Mouse (Mus musculus): ENCODE measurements around the gene 4933411K16Rik. TPM values are rescaled to one million over a fixed set of nuclear protein-coding genes. Genes with fewer than 3 reads are reported as not detected.

The 4933411K16Rik gene
- total and polyA plus RNA-seq, 3 experiments = 0.10 TPM; not detected in 2

DNA sequence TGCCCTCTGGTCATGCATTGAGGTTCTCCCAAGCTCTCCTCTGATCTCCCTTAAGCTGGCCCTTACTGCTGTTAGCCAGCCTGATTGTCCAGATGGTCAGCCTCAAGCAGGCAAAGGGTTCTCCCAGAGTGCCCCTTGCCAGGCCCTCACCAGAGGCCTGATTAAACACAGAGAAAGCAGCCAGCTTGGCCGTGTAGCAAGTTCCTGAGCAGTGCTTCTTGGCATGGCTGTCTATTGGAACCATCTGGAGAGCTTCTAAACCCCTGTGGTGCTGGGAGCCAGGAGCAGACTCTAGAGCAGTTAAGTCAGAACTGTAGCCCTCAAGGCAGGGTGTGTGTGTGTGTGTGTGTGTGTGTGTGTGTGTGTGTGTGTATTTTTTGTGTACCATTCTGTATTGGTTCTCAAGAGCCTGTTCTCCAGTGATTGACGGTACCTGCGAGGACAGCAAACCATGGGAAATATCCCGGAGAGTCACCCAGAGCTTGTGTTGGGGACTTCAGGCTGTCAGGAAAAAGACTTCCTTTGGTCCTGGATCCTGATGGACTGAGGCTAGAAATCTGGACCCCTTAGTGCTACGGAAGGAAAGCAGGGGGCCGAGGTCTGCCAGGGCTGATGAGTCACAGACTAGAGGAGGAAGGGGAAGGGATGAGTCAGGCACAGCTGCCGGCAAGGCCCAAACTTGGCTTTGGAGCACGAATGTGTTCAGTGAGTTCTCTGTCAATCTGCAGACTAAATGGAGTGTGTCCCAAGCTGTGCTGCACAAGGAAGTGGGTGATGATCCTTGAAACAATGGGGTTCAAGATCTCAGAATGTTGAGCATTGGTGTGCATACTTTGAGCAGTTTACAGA, 34.4 kb upstream of the 4933411K16Rik start:
- H3K27me3 ChIP-seq (ENCODE audit: control insufficient read depth in 1 of 2, insufficient read depth in 2 of 2, low read length in 2 of 2) = no peaks in the 10 kb centered on the region
- no peak overlapping the region for H3K27ac ChIP-seq (ENCODE audit: control insufficient read depth, low read depth, low read length)
- H3K36me3 ChIP-seq (ENCODE audit: control insufficient read depth in 1 of 2, insufficient read depth in 2 of 2, low read length in 2 of 2) = no peaks in the 10 kb centered on the region
- peaks cover 0 to 5% of the 10 kb centered on the region in 2 experiments; a peak in 1 of 4 replicates for H3K4me1 ChIP-seq (ENCODE audit: control insufficient read depth in 1 of 2, insufficient read depth in 2 of 2, low read length in 2 of 2)
- H3K4me3 ChIP-seq (ENCODE audit: control insufficient read depth in 1 of 2, insufficient read depth in 1 of 2, low read depth in 2 of 2, low read length in 2 of 2) = no peak overlapping the region
- DNase-seq (ENCODE audit: low read depth, low spot score) = peak; percentile 63
- no peaks in the 10 kb centered on the region for H3K9me3 ChIP-seq (replicated peaks; ENCODE audit: insufficient read depth, low read length)
- H3K9ac ChIP-seq (ENCODE audit: control insufficient read depth, low read depth, low read length, poor library complexity, severe bottlenecking) = no peak overlapping the region
- no peaks in the 10 kb centered on the region for H3K79me2 ChIP-seq (ENCODE audit: control insufficient read depth, insufficient read depth, low read length, poor library complexity)
- TF ChIP-seq JUND (IDR thresholded peaks at IDR 0.05; ENCODE audit: low read depth, low read length) = peak; percentile 66; the same call in 1 of the 2 replicates
- no peak for TF ChIP-seq GABPA (IDR thresholded peaks at IDR 0.05; ENCODE audit: low read depth, low read length)
- TF ChIP-seq EP300 (IDR thresholded peaks at IDR 0.05; ENCODE audit: low read depth in 1 of 2, low read length in 2 of 2) = 0 out of 4 replicates have a peak, but pooled peaks of 1 of the 2 experiments have one; percentile 31

DNA sequence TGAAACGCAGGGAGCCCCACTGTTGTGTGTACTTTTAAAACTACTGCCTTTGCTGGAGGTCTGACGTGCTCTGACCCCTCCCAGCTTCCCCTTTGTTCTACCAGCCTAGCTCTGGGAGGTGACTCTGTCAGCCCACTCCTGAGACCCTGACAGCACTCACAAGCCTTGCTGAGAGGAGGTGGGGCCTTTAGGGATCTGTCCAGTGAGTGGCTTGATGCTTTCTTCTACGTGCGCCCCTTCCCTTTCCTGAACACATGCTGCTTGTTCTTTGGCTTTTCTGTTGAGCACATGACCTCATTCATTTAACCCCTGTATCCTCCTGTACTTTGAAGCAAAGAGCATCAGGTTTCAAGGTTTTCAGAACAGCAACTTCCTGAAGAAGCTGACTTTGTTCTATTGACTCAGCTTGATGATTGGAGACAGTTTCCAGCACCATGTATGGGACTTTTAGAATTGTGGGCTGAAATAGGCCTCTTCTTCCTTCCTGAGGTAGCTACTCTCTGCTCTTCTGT, 33.0 kb upstream of the 4933411K16Rik start:
- Histone ChIP-seq H3K36me3 (ENCODE audit: control insufficient read depth in 1 of 2, insufficient read depth in 2 of 2, low read length in 2 of 2) (no peaks in the 10 kb centered on the region), H3K27ac (ENCODE audit: control insufficient read depth, low read depth, low read length) (no peak overlapping the region), H3K79me2 (ENCODE audit: control insufficient read depth, insufficient read depth, low read length, poor library complexity) (no peaks in the 10 kb centered on the region), H3K9ac (ENCODE audit: control insufficient read depth, low read depth, low read length, poor library complexity, severe bottlenecking) (no peak overlapping the region), H3K9me3 (replicated peaks; ENCODE audit: insufficient read depth, low read length) (no peaks in the 10 kb centered on the region), H3K27me3 (ENCODE audit: control insufficient read depth in 1 of 2, insufficient read depth in 2 of 2, low read length in 2 of 2) (no peaks in the 10 kb centered on the region), H3K4me3 (ENCODE audit: control insufficient read depth in 1 of 2, insufficient read depth in 1 of 2, low read depth in 2 of 2, low read length in 2 of 2) (no peak overlapping the region), H3K4me1 (ENCODE audit: control insufficient read depth in 1 of 2, insufficient read depth in 2 of 2, low read length in 2 of 2) (peaks cover 0 to 5% of the 10 kb centered on the region in 2 experiments; a peak in 1 of 4 replicates)
- TF ChIP-seq HCFC1 (IDR thresholded peaks at IDR 0.05; ENCODE audit: low read depth, low read length) (no peak), ELF1 (IDR thresholded peaks at IDR 0.05; ENCODE audit: low read depth, low read length) (no peak), NELFE (IDR thresholded peaks at IDR 0.05; ENCODE audit: low read depth, low read length) (no peak), ZC3H11A (IDR thresholded peaks at IDR 0.05; ENCODE audit: low read depth, low read length) (no peak), EP300 (IDR thresholded peaks at IDR 0.05; ENCODE audit: low read depth in 1 of 2, low read length in 2 of 2) (no peak), USF2 (IDR thresholded peaks at IDR 0.05; ENCODE audit: borderline replicate concordance in 1 of 2, insufficient read depth in 1 of 2, low read depth in 1 of 2, low read length in 2 of 2) (no peak), MAZ (IDR thresholded peaks at IDR 0.05; ENCODE audit: low read depth, low read length) (no peak), POLR2AphosphoS5 (IDR thresholded peaks at IDR 0.05; ENCODE audit: borderline replicate concordance, low read depth, low read length) (no peak), MEF2A (IDR thresholded peaks at IDR 0.05; ENCODE audit: extremely low read depth, insufficient replicate concordance, low read depth, low read length, poor library complexity, severe bottlenecking) (no peak), RAD21 (IDR thresholded peaks at IDR 0.05; ENCODE audit: low read depth, low read length) (no peak), SMC3 (IDR thresholded peaks at IDR 0.05; ENCODE audit: low read depth, low read length) (no peak), ZKSCAN1 (IDR thresholded peaks at IDR 0.05; ENCODE audit: low read depth, low read length) (no peak), CHD2 (IDR thresholded peaks at IDR 0.05; ENCODE audit: low read length) (no peak), POLR2A (IDR thresholded peaks at IDR 0.05; ENCODE audit: control insufficient read depth in 1 of 2, insufficient read depth in 1 of 2, low read depth in 1 of 2, low read length in 2 of 2, poor library complexity in 1 of 2) (no peak)
- DNase-seq (ENCODE audit: low read depth, low spot score) = no peak

Data from MEL (cell line).